Mouse (Mus musculus): ENCODE data around the gene Apba2.

GRCm38 (mm10) chr7:64696521-64697281 lies 195.2 kb downstream of the Apba2 start:
- TF ChIP-seq GATA1 (IDR thresholded peaks at IDR 0.05; ENCODE audit: borderline replicate concordance, low read length), result no peak
- no peak for TF ChIP-seq CTCF (IDR thresholded peaks at IDR 0.05; ENCODE audit: low read depth, low read length)
- TF ChIP-seq POLR2AphosphoS5 (IDR thresholded peaks at IDR 0.05; ENCODE audit: insufficient replicate concordance, low read depth, low read length), result no peak

Measured in G1E (cell line).